Mouse (Mus musculus): ENCODE results near the gene Cldn9. TPM values are rescaled to one million over a fixed set of nuclear protein-coding genes. Genes with fewer than 3 reads are reported as not detected.
A peak's percentile ranks its signal among the peaks of the same experiment; 100 is the strongest.

The Cldn9 gene
- total RNA-seq (2014; fragmentation: Nextera tagmentation) (not detected in 2 replicates), total RNA-seq (2017) (not detected in 2 replicates), polyA plus RNA-seq (2012) (not detected in 2 replicates)

DNA sequence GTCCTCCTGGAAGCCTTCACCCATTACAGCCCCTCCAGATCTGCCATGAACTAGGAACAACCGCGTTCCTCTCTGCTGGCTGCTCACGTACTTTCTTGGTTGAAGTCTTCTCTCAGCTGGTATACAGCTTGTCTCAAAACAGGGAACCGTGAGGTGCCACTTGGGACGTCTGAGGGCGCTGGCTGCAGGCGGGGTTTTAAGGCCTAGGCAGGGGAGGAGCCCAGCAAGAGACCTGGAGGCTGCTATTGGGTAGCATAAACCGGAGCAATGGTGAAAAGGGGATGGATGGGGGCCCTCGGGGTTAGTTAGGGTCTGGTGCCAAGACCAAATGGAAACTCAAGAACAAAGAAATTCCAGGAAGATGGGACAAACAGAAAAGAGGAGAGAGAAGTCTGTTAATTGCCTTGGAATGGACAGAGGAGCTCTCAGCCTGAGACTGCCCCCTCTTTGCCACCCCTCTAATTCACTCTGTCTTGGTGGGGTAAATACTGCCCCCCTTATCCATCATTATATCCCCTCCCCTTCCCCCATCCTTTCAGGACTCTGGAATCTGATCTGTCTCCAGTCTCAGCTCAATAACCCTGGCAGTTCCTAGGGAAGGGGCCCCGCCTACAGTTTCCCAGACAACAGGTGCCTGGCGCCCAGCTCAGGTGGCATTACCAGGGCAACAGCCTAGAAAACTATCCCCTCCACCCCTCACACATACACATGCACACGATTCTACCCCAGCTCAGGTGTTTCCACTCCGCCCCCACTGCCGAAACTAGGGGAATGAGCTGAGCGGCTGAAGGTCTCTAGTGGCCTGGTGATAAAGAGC lies at the start of gene Cldn9:
Gene Cldn9, minus strand, starts transcription at position 171 of the 817 bp plus-strand sequence.
- no peak for ATAC-seq (ENCODE audit: extremely low read depth, insufficient number of reproducible peaks, low FRiP score, poor library complexity, severe bottlenecking)
- Histone ChIP-seq H3K4me3 (ENCODE audit: low read depth, low read length) (no peak within 1 kb of the TSS), H3K9me3 (replicated peaks) (no peaks in the 10 kb centered on the region), H3K27me3 (ENCODE audit: insufficient read depth, low read length) (peaks cover 55% of the 10 kb centered on the region), H3K4me1 (ENCODE audit: insufficient read depth, low read depth, low read length) (peaks cover 10% of the 10 kb centered on the region), H3K36me3 (replicated peaks) (no peaks in the 10 kb centered on the region)
- TF ChIP-seq CTCF (IDR thresholded peaks at IDR 0.05; ENCODE audit: low read depth, low read length) (no peak), POLR2AphosphoS5 (IDR thresholded peaks at IDR 0.05; ENCODE audit: insufficient replicate concordance, low read depth, low read length) (no peak), GATA1 (IDR thresholded peaks at IDR 0.05; ENCODE audit: borderline replicate concordance, low read length) (no peak), TAL1 (conservative IDR thresholded peaks at IDR 0.05; ENCODE audit: low read depth, low read length) (no peak), GATA2 (IDR thresholded peaks at IDR 0.05; ENCODE audit: borderline replicate concordance, low read depth, low read length) (no peak)
- no peak for DNase-seq (ENCODE audit: low spot score)

DNA sequence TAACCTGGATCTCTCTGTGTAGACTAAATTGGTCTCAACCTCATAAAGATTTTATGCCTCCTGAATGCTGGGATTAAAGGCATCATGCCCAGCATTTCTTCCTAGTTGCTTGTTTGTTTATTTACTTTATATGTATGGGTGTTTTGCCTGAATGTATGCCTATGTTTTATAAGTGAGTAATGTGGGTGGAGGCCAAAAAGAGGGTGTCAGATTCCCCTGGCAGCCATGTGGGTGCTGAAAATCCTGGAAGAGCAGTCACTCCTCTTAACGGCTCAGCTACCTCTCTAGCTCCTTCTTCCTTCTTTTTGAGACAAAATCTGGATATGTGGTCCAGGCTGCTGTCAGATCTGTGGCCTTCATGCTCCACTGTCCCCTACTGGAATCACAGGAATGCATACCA lies 46.6 kb upstream of the Cldn9 start:
- Histone ChIP-seq H3K9me3 (replicated peaks) (no peaks in the 10 kb centered on the region), H3K4me3 (ENCODE audit: low read depth, low read length) (no peak overlapping the region), H3K4me1 (ENCODE audit: insufficient read depth, low read depth, low read length) (peaks cover 24% of the 10 kb centered on the region), H3K36me3 (replicated peaks) (peaks cover 46% of the 10 kb centered on the region), H3K27me3 (ENCODE audit: insufficient read depth, low read length) (no peaks in the 10 kb centered on the region)
- ATAC-seq (ENCODE audit: extremely low read depth, insufficient number of reproducible peaks, low FRiP score, poor library complexity, severe bottlenecking) (no peak), DNase-seq (ENCODE audit: low spot score) (no peak)
- TF ChIP-seq GATA2 (IDR thresholded peaks at IDR 0.05; ENCODE audit: borderline replicate concordance, low read depth, low read length) (no peak), TAL1 (conservative IDR thresholded peaks at IDR 0.05; ENCODE audit: low read depth, low read length) (no peak), GATA1 (IDR thresholded peaks at IDR 0.05; ENCODE audit: borderline replicate concordance, low read length) (no peak), POLR2AphosphoS5 (IDR thresholded peaks at IDR 0.05; ENCODE audit: insufficient replicate concordance, low read depth, low read length) (no peak), CTCF (IDR thresholded peaks at IDR 0.05; ENCODE audit: low read depth, low read length) (no peak)

DNA sequence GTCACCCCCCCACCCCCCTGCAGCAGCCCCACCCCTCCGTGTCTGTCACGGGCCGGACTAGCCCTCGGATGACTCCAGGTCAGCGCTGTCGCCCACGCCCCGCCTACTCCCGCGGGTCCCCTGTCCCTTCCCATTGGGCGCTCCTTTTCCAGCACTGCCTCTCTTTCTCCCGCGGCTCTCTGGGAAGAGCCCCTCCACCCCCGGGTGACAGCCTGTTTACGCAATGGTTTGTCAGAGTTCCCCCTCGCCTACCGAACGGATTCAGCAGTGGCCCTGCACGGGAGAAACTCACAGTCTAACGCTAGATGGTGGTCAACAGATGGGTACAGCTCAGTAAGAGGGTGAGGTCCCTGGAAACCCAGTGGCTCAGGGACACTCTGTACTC lies 42.9 kb upstream of the Cldn9 start:
- Histone ChIP-seq H3K4me3 (ENCODE audit: low read depth, low read length) (peak overlapping the region; percentile 83), H3K27me3 (ENCODE audit: insufficient read depth, low read length) (peaks cover 10% of the 10 kb centered on the region), H3K36me3 (replicated peaks) (peaks cover 11% of the 10 kb centered on the region), H3K9me3 (replicated peaks) (no peaks in the 10 kb centered on the region), H3K4me1 (ENCODE audit: insufficient read depth, low read depth, low read length) (peaks cover 29% of the 10 kb centered on the region)
- ATAC-seq (ENCODE audit: extremely low read depth, insufficient number of reproducible peaks, low FRiP score, poor library complexity, severe bottlenecking) (peak; percentile 79), DNase-seq (ENCODE audit: low spot score) (peak; percentile 77)
- TF ChIP-seq GATA1 (IDR thresholded peaks at IDR 0.05; ENCODE audit: borderline replicate concordance, low read length): no peak
- no peak for TF ChIP-seq CTCF (IDR thresholded peaks at IDR 0.05; ENCODE audit: low read depth, low read length)
- TF ChIP-seq TAL1 (conservative IDR thresholded peaks at IDR 0.05; ENCODE audit: low read depth, low read length): no peak
- no peak for TF ChIP-seq POLR2AphosphoS5 (IDR thresholded peaks at IDR 0.05; ENCODE audit: insufficient replicate concordance, low read depth, low read length)
- TF ChIP-seq GATA2 (IDR thresholded peaks at IDR 0.05; ENCODE audit: borderline replicate concordance, low read depth, low read length): no peak

DNA sequence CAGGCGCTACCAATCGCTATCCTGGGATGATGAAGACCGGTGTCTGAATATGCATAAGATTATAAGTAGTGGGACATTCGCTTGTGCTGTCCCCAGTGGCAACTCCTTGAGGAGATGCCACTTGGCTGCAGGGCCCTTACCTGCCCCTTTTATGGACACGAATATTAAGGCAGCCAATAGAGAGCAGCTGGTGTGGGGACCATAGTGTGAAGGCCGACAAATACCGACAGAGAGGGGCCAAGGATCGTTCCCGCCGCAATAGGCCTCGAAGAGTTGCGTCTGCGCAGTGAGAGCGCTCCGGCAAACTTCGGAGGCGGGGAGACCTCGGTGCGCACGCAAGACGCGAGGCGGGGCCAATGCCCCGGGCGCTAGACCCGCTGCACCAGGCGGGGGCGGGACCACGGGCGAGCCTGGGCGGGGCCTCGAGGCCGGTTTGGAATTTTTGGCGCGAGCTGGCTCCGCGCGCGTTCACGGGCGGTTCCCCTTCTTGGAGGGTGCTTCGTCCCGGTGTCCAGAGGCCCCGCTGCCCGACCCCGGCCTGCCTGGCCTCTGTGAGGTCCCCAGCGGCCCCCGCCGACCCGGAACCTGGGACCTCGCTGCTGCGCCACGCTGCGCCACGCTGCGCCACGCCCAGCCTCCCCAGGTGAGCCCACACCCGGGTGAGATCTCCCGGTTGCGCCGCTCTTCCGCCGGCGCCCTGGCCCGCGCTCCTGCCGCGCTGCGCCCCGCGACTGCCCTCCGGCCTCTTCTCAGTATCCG lies 42.4 kb upstream of the Cldn9 start, which contains the start of gene Pkmyt1:
Gene Pkmyt1, plus strand, starts transcription at position 338 of the 759 bp plus-strand sequence.
- Histone ChIP-seq H3K4me1 (ENCODE audit: insufficient read depth, low read depth, low read length) (peaks cover 29% of the 10 kb centered on the region), H3K27me3 (ENCODE audit: insufficient read depth, low read length) (peaks cover 16% of the 10 kb centered on the region), H3K9me3 (replicated peaks) (no peaks in the 10 kb centered on the region), H3K4me3 (ENCODE audit: low read depth, low read length) (peak within 1 kb of the TSS; percentile 83), H3K36me3 (replicated peaks) (peaks cover 7% of the 10 kb centered on the region)
- TF ChIP-seq GATA1 (IDR thresholded peaks at IDR 0.05; ENCODE audit: borderline replicate concordance, low read length) (no peak), TAL1 (conservative IDR thresholded peaks at IDR 0.05; ENCODE audit: low read depth, low read length) (no peak), CTCF (IDR thresholded peaks at IDR 0.05; ENCODE audit: low read depth, low read length) (no peak), POLR2AphosphoS5 (IDR thresholded peaks at IDR 0.05; ENCODE audit: insufficient replicate concordance, low read depth, low read length) (no peak), GATA2 (IDR thresholded peaks at IDR 0.05; ENCODE audit: borderline replicate concordance, low read depth, low read length) (no peak)
- DNase-seq (ENCODE audit: low spot score) (peak; percentile 96), ATAC-seq (ENCODE audit: extremely low read depth, insufficient number of reproducible peaks, low FRiP score, poor library complexity, severe bottlenecking) (peak; percentile 80)

DNA sequence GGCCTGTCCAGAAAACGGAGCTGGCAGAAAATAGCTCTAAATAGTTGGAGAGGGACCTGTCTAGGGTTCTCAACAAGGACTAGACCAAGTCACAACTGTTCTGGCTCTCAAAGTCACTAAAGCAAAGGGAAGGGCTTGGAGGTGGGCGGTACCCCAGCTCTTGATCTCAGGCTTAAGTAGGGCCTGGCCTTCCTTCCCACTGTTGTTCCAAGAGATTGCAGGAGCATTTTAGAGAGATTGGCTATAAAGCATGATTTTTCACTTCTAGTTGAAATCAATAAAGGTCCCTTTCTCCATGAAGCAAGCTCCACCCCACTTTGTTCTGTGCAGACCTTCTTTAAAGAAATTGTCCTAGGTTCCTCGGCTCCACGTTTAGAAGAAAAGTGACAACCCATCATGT lies 41.7 kb upstream of the Cldn9 start:
- Histone ChIP-seq H3K27me3 (ENCODE audit: insufficient read depth, low read length) (peaks cover 23% of the 10 kb centered on the region), H3K36me3 (replicated peaks) (peaks cover 7% of the 10 kb centered on the region), H3K9me3 (replicated peaks) (no peaks in the 10 kb centered on the region), H3K4me3 (ENCODE audit: low read depth, low read length) (peak overlapping the region; percentile 83), H3K4me1 (ENCODE audit: insufficient read depth, low read depth, low read length) (peaks cover 29% of the 10 kb centered on the region)
- ATAC-seq (ENCODE audit: extremely low read depth, insufficient number of reproducible peaks, low FRiP score, poor library complexity, severe bottlenecking): no peak
- TF ChIP-seq CTCF (IDR thresholded peaks at IDR 0.05; ENCODE audit: low read depth, low read length) (no peak), GATA1 (IDR thresholded peaks at IDR 0.05; ENCODE audit: borderline replicate concordance, low read length) (no peak), POLR2AphosphoS5 (IDR thresholded peaks at IDR 0.05; ENCODE audit: insufficient replicate concordance, low read depth, low read length) (no peak), TAL1 (conservative IDR thresholded peaks at IDR 0.05; ENCODE audit: low read depth, low read length) (no peak), GATA2 (IDR thresholded peaks at IDR 0.05; ENCODE audit: borderline replicate concordance, low read depth, low read length) (no peak)
- DNase-seq (ENCODE audit: low spot score): no peak
